Mouse (Mus musculus) limb, embryonic 15.5 days (tissue): ENCODE measurements around the gene Morc1. TPM values are rescaled to one million over a fixed set of nuclear protein-coding genes. Genes with fewer than 3 reads are reported as not detected.

Source experiments
- ATAC-seq: fragments of 200-750 bp; cut with Nextera tagmentation; 2 replicates; pipeline ENCODE4 v1.8.0; 2017; ENCODE audit warnings: low read depth, moderate TSS enrichment; ENCODE audit not compliant: insufficient number of reproducible peaks, low FRiP score, low TSS enrichment
- H3K27ac ChIP-seq: fragments of 300-500 bp; sonication (generic); 2 replicates; pipeline ENCODE4 v1.5.1; 2015; ENCODE audit warnings: moderate library complexity, mild to moderate bottlenecking, inconsistent platforms
- H3K27me3 ChIP-seq: fragments of 300-500 bp; sonication (generic); 2 replicates; pipeline ENCODE4 v1.6.1; 2015; ENCODE audit warnings: inconsistent platforms
- H3K36me3 ChIP-seq: fragments of 300-500 bp; sonication (generic); 2 replicates; pipeline ENCODE4 v1.6.1; 2015; ENCODE audit warnings: inconsistent platforms
- H3K4me1 ChIP-seq: fragments of 300-500 bp; sonication (generic); 2 replicates; pipeline ENCODE4 v1.6.1; 2015; ENCODE audit warnings: inconsistent platforms
- H3K4me2 ChIP-seq: fragments of 300-500 bp; sonication (generic); 2 replicates; pipeline ENCODE4 v1.6.1; 2015; ENCODE audit warnings: mild to moderate bottlenecking, inconsistent platforms
- H3K4me3 ChIP-seq: fragments of 300-500 bp; sonication (generic); 2 replicates; pipeline ENCODE4 v1.5.1; 2015; ENCODE audit warnings: mild to moderate bottlenecking, inconsistent platforms
- H3K9ac ChIP-seq: fragments of 300-500 bp; sonication (generic); 2 replicates; pipeline ENCODE4 v1.6.1; 2015; ENCODE audit warnings: inconsistent platforms
- H3K9me3 ChIP-seq: fragments of 300-500 bp; sonication (generic); 2 replicates; pipeline ENCODE4 v1.6.1; 2016; ENCODE audit warnings: inconsistent platforms
- WGBS: fragments of 180-500 bp; shearing (Covaris S2); methylation state at CpG from one replicate; pipeline ENCODE4 v1.1.7; 2015; 5-methylcytosine and 5-hydroxymethylcytosine counted together
- polyA plus RNA-seq: library from polyadenylated mRNA; unstranded; fragments of >200 nt; fragmentation: Nextera tagmentation; extraction: Ambion mirVana; gene quantifications from 2 replicates; pipeline ENCODE4 v1.2.1, GENCODE M21; 2015

Morc1 gene
- 0.17 and 0.18 TPM in 2 replicates for polyA plus RNA-seq

- H3K27me3 ChIP-seq: no peaks in the 10 kb centered on the region
- H3K27ac ChIP-seq: no peak within 1 kb of the TSS
- H3K9ac ChIP-seq: no peak within 1 kb of the TSS
- ATAC-seq: no peak
- H3K4me2 ChIP-seq: no peak within 1 kb of the TSS
- H3K9me3 ChIP-seq: no peaks in the 10 kb centered on the region
- WGBS: 87% methylated on average over 15 of the region's 15 CpGs
- H3K4me1 ChIP-seq: no peaks in the 10 kb centered on the region
- H3K36me3 ChIP-seq: no peaks in the 10 kb centered on the region
- H3K4me3 ChIP-seq: no peak within 1 kb of the TSS
Observed at GRCm38 (mm10) chr16:48431027-48431426, at the start of gene Morc1. TSS of gene Morc1 (plus strand) at chr16:48431237.

GRCm38 (mm10) chr16:48383582-48384257 is 47.3 kb upstream of the Morc1 start:
- ATAC-seq: no peak
- WGBS: 57% methylated on average over 3 of the region's 3 CpGs
- no peaks in the 10 kb centered on the region for H3K9me3 ChIP-seq
- H3K4me3 ChIP-seq: no peak overlapping the region
- no peaks in the 10 kb centered on the region for H3K36me3 ChIP-seq
- H3K9ac ChIP-seq: no peak overlapping the region
- H3K27me3 ChIP-seq: no peaks in the 10 kb centered on the region
- H3K4me2 ChIP-seq: no peak overlapping the region
- H3K4me1 ChIP-seq: no peaks in the 10 kb centered on the region
- no peak overlapping the region for H3K27ac ChIP-seq

DNA sequence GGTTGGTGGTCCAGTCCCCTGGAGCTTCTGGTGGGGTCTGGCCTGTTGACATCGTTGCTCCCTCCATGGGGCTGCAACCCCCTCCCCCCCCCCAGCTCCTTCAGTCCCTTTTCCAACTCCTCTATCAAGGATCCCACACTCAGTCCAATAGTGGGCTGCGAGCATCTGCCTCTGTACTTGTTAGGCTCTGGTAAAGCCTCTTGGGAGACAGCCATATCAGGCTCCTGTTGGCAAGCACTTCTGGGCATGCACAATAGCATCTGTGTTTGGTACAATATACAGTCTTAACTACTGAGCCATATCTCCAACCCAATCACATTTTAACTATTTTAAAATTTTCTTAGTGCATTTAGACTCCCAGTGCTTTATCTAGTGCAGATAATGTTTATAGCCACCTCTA is 44.1 kb upstream of the Morc1 start:
- Histone ChIP-seq H3K4me1 (no peaks in the 10 kb centered on the region), H3K27ac (no peak overlapping the region), H3K36me3 (no peaks in the 10 kb centered on the region), H3K9me3 (no peaks in the 10 kb centered on the region), H3K4me3 (no peak overlapping the region), H3K27me3 (no peaks in the 10 kb centered on the region), H3K9ac (no peak overlapping the region), H3K4me2 (no peak overlapping the region)
- 79% methylated on average over 2 of the region's 2 CpGs for WGBS
- ATAC-seq: no peak

- ATAC-seq: no peak
- no peaks in the 10 kb centered on the region for H3K27me3 ChIP-seq
- no peak overlapping the region for H3K27ac ChIP-seq
- no peaks in the 10 kb centered on the region for H3K36me3 ChIP-seq
- H3K9me3 ChIP-seq: no peaks in the 10 kb centered on the region
- whole genome bisulfite sequencing: 74% methylated on average over 2 of the region's 2 CpGs
- no peak overlapping the region for H3K9ac ChIP-seq
- H3K4me1 ChIP-seq: no peaks in the 10 kb centered on the region
- H3K4me3 ChIP-seq: no peak overlapping the region
- no peak overlapping the region for H3K4me2 ChIP-seq
Observed at GRCm38 (mm10) chr16:48395278-48395677, 35.8 kb upstream of the Morc1 start.

DNA sequence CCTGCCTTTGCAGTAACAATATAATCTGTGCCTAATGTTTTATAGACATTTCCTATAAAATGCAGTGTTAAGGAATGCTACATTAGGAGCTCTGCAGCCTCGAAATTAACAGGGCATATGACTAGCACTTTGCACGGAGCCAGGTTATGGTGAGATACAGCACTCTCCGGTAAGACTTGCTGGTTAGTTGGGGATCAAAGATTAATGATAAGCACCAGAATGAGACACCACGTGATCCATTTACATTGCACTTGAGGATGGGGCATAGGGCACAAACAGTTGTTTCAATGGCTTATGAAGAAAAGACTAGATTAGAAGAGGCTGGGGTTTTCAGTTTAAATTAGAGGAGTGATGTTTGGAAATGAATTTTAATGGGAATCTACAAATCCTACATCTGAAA is 28.1 kb upstream of the Morc1 start:
- H3K9me3 ChIP-seq: no peaks in the 10 kb centered on the region
- ATAC-seq: no peak
- 63% methylated on average over 4 of the region's 4 CpGs for WGBS

GRCm38 (mm10) chr16:48403423-48403822 is 27.6 kb upstream of the Morc1 start:
- no peak overlapping the region for H3K4me3 ChIP-seq
- H3K9ac ChIP-seq: no peak overlapping the region
- no peaks in the 10 kb centered on the region for H3K9me3 ChIP-seq
- H3K27ac ChIP-seq: no peak overlapping the region
- H3K27me3 ChIP-seq: no peaks in the 10 kb centered on the region
- ATAC-seq: no peak
- no peak overlapping the region for H3K4me2 ChIP-seq
- no peaks in the 10 kb centered on the region for H3K36me3 ChIP-seq
- WGBS: 79% methylated on average over 3 of the region's 3 CpGs
- H3K4me1 ChIP-seq: no peaks in the 10 kb centered on the region

More for the DNA sequence above, 28.1 kb upstream of the Morc1 start:
- H3K27me3 ChIP-seq: no peaks in the 10 kb centered on the region
- no peaks in the 10 kb centered on the region for H3K4me1 ChIP-seq
- no peak overlapping the region for H3K4me2 ChIP-seq
- H3K4me3 ChIP-seq: no peak overlapping the region
- no peak overlapping the region for H3K9ac ChIP-seq
- H3K27ac ChIP-seq: no peak overlapping the region
- H3K36me3 ChIP-seq: no peaks in the 10 kb centered on the region

DNA sequence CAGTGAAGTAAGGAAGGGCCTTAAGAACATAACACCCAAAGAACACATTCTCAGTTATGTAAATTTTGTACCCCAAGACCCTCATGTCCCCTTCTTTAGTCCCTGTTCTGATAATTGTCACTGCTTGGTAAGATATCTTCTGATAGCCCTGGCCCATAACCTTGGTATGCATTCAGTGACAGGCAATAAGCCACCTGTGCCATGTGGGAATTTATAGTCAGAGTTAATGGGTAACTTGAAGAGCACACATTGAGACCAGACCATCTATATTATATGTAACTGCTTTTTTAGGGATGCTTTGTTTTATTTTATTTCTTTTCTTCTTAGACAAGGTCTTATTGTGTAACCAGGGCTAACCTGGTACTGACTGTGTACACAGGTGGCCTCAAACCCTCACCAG is 27.0 kb upstream of the Morc1 start:
- Histone ChIP-seq H3K27me3 (no peaks in the 10 kb centered on the region), H3K9ac (no peak overlapping the region), H3K4me2 (no peak overlapping the region), H3K4me3 (no peak overlapping the region), H3K27ac (no peak overlapping the region), H3K4me1 (no peaks in the 10 kb centered on the region), H3K9me3 (no peaks in the 10 kb centered on the region), H3K36me3 (no peaks in the 10 kb centered on the region)
- no peak for ATAC-seq

DNA sequence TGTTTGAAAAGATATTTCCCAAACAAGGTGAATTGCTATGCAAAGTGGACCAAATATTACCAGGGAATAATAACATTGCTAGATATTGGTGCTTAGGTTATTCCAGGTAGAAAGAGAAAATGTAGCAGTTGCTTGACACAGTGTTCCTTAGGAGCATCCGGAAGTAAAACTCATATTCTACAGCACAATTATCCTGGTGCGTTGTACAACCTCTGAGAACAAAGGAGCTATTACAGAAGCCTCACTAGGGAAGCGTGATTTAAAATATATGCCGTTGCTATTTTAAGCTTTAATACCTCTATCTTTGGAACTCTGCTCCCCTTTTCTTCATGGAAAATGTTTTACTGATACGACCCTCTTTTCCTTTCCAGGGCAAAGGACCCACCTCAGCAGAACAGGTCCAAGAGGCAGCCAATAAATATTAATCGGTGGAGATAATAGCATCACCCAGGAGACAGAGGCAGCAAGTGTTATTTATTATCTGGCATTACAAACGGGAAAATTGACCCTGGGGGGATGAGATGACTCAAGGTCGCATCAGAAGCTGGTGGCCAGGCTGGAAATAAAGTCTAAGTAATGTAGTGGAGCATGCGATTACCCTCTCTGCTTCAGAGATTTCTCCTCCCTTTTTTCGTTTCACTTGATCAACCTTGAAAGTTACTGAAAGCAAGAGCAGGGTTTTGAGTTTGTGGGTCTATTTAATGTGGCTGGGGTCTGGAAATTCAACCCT is 25.2 kb upstream of the Morc1 start:
- ATAC-seq: no peak
- no peak overlapping the region for H3K9ac ChIP-seq
- no peaks in the 10 kb centered on the region for H3K9me3 ChIP-seq
- H3K4me2 ChIP-seq: no peak overlapping the region
- no peaks in the 10 kb centered on the region for H3K4me1 ChIP-seq
- no peak overlapping the region for H3K4me3 ChIP-seq
- 47% methylated on average over 10 of the region's 10 CpGs for WGBS
- no peaks in the 10 kb centered on the region for H3K27me3 ChIP-seq
- H3K36me3 ChIP-seq: no peaks in the 10 kb centered on the region
- H3K27ac ChIP-seq: no peak overlapping the region

GRCm38 (mm10) chr16:48409580-48409979 is 21.5 kb upstream of the Morc1 start:
- Histone ChIP-seq H3K4me2 (no peak overlapping the region), H3K9ac (no peak overlapping the region), H3K27ac (no peak overlapping the region), H3K4me1 (no peaks in the 10 kb centered on the region), H3K36me3 (no peaks in the 10 kb centered on the region), H3K9me3 (no peaks in the 10 kb centered on the region), H3K4me3 (no peak overlapping the region), H3K27me3 (no peaks in the 10 kb centered on the region)
- no peak for ATAC-seq
- 38% methylated on average over 7 of the region's 7 CpGs for WGBS

- no peak for ATAC-seq
- Histone ChIP-seq H3K27me3 (no peaks in the 10 kb centered on the region), H3K4me2 (no peak overlapping the region)
Observed at GRCm38 (mm10) chr16:48410125-48410524, 20.9 kb upstream of the Morc1 start.

GRCm38 (mm10) chr16:48412246-48412645 is 18.8 kb upstream of the Morc1 start, which contains the start of gene Gm5485:
TSS of gene Gm5485 (minus strand) at chr16:48412416.
- Histone ChIP-seq H3K4me2 (no peak within 1 kb of the TSS), H3K27me3 (no peaks in the 10 kb centered on the region), H3K4me1 (no peaks in the 10 kb centered on the region), H3K36me3 (no peaks in the 10 kb centered on the region), H3K27ac (no peak within 1 kb of the TSS), H3K9me3 (no peaks in the 10 kb centered on the region), H3K9ac (no peak within 1 kb of the TSS), H3K4me3 (no peak within 1 kb of the TSS)
- WGBS: 38% methylated on average over 1 of the region's 1 CpGs
- ATAC-seq: no peak

More at GRCm38 (mm10) chr16:48410125-48410524, 20.9 kb upstream of the Morc1 start:
- Histone ChIP-seq H3K9ac (no peak overlapping the region), H3K27ac (no peak overlapping the region), H3K4me1 (no peaks in the 10 kb centered on the region), H3K9me3 (no peaks in the 10 kb centered on the region), H3K4me3 (no peak overlapping the region), H3K36me3 (no peaks in the 10 kb centered on the region)
- WGBS: 60% methylated on average over 3 of the region's 3 CpGs

- H3K4me2 ChIP-seq: no peak overlapping the region
- WGBS: 34% methylated on average over 3 of the region's 3 CpGs
- no peaks in the 10 kb centered on the region for H3K27me3 ChIP-seq
- H3K4me1 ChIP-seq: no peaks in the 10 kb centered on the region
- H3K27ac ChIP-seq: no peak overlapping the region
- H3K9ac ChIP-seq: no peak overlapping the region
- no peaks in the 10 kb centered on the region for H3K36me3 ChIP-seq
- no peak for ATAC-seq
- no peak overlapping the region for H3K4me3 ChIP-seq
- H3K9me3 ChIP-seq: no peaks in the 10 kb centered on the region
Observed at GRCm38 (mm10) chr16:48418557-48418956, 12.5 kb upstream of the Morc1 start.
